Mouse (Mus musculus): Measurements from ENCODE around the gene Zfp747.

Zfp747 gene

GRCm38 (mm10) chr7:127335604-127336003 is 40.2 kb downstream of the Zfp747 start:
- no peak for DNase-seq (ENCODE audit: low read depth in 1 of 2, low spot score in 2 of 2)

- no peak for DNase-seq (ENCODE audit: low read depth in 1 of 2, low spot score in 2 of 2)
Observed at GRCm38 (mm10) chr7:127333240-127333639, 42.6 kb downstream of the Zfp747 start.

DNA sequence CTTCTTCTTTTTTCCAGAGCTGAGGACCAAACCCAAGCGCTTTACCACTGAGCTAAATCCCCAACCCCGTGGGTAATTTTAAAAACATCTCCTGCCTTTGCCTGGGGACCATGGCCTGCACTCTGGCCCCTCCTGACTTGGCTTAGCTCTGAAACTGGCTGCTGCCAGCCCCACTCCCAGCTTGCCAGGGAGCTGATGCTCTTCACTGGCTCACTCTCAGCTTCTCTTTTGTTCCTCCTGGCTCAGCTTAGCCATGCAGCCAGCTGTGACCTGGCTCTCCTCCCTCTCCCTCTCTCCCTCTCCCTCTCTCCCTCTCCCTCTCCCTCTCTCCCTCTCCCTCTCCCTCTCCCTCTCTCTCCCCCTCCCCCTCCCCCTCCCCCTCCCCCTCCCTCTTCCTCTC is 49.2 kb downstream of the Zfp747 start:
- no peak for DNase-seq (ENCODE audit: low read depth in 1 of 2, low spot score in 2 of 2)

- DNase-seq (ENCODE audit: low read depth in 1 of 2, low spot score in 2 of 2) = no peak
Observed at GRCm38 (mm10) chr7:127325550-127325949, 50.3 kb downstream of the Zfp747 start.

DNA sequence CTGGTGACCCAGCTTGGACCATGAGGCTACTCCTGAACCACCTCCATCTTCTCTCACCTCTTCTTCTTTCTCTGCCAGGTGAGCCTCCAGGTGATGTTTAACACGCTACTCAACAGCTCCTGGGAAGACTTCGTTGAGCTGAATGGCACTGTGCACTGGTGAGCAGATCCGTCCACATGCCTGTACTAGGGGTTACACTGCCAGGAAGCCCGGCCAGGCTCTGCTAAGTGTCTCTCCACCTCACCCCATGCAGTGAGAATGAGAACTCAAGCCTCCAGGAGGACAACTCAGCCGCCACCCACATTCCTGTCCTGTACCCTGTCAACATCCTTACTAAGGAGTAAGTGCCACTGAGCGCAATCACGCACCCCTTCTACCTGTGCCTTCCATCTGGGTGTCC is 50.9 kb downstream of the Zfp747 start:
- no peak for DNase-seq (ENCODE audit: low read depth in 1 of 2, low spot score in 2 of 2)
